Mouse (Mus musculus) midbrain, embryonic 14.5 days (tissue): Measurements from ENCODE around the gene Tulp2. TPM values are rescaled to one million over a fixed set of nuclear protein-coding genes. Genes with fewer than 3 reads are reported as not detected.

Experiments
- ATAC-seq: fragments of 200-750 bp; cut with Nextera tagmentation; 2 replicates; pipeline ENCODE4 v1.8.0; 2017; ENCODE audit warnings: moderate number of reproducible peaks, moderate library complexity; ENCODE audit not compliant: low FRiP score, low TSS enrichment
- DNase-seq: peaks from one replicate; pipeline ENCODE4 v3.0.0-alpha.2; 2015
- H3K27ac ChIP-seq: fragments of 300-500 bp; sonication (generic); replicated peaks from 2 replicates; pipeline ENCODE4 v1.5.1; 2014; ENCODE audit warnings: mild to moderate bottlenecking, low read depth, low read length, moderate library complexity
- H3K27me3 ChIP-seq: fragments of 300-500 bp; sonication (generic); 2 replicates; pipeline ENCODE4 v1.6.1; 2014; ENCODE audit warnings: low read length, control low read depth, mixed read lengths; ENCODE audit not compliant: control insufficient read depth, insufficient read depth
- H3K36me3 ChIP-seq: fragments of 300-500 bp; sonication (generic); 2 replicates; pipeline ENCODE4 v1.6.1; 2014; ENCODE audit warnings: low read length, control low read depth; ENCODE audit not compliant: control insufficient read depth, insufficient read depth
- H3K4me1 ChIP-seq: fragments of 300-500 bp; sonication (generic); 2 replicates; pipeline ENCODE4 v1.6.1; 2014; ENCODE audit warnings: mild to moderate bottlenecking, antibody characterized with exemption, low read length, control low read depth; ENCODE audit not compliant: control insufficient read depth, insufficient read depth
- H3K4me2 ChIP-seq: fragments of 300-500 bp; sonication (generic); 2 replicates; pipeline ENCODE4 v1.6.1; 2014; ENCODE audit warnings: mild to moderate bottlenecking, low read length, moderate library complexity
- H3K4me3 ChIP-seq: fragments of 300-500 bp; sonication (generic); replicated peaks from 2 replicates; pipeline ENCODE4 v1.5.1; 2014; ENCODE audit warnings: low read depth, low read length
- H3K9ac ChIP-seq: fragments of 300-500 bp; sonication (generic); replicated peaks from 2 replicates; pipeline ENCODE4 v1.6.1; 2014; ENCODE audit warnings: mild to moderate bottlenecking, low read length, moderate library complexity
- H3K9me3 ChIP-seq: fragments of 300-500 bp; sonication (generic); 2 replicates; pipeline ENCODE4 v1.6.1; 2016; ENCODE audit warnings: low read length, control low read depth, mixed read lengths; ENCODE audit not compliant: control insufficient read depth
- WGBS: fragments of 180-500 bp; shearing (Covaris S2); extraction: QIAGEN DNeasy Blood & Tissue Kit; methylation state at CpG from one replicate; pipeline ENCODE4 v1.1.7; 2014; 5-methylcytosine and 5-hydroxymethylcytosine counted together
- polyA plus RNA-seq: library from polyadenylated mRNA; unstranded; fragments of >200 nt; fragmentation: Nextera tagmentation; extraction: Ambion mirVana; gene quantifications from 2 replicates; pipeline ENCODE4 v1.2.1, GENCODE M21; 2014

Tulp2 gene
- polyA plus RNA-seq, 1 experiment from 2014 or later: 0.13 TPM

GRCm38 (mm10) chr7:45463987-45464778, 17.5 kb upstream of the Tulp2 start:
- ATAC-seq: no peak
- H3K4me2 ChIP-seq: no peak overlapping the region
- no peaks in the 10 kb centered on the region for H3K27me3 ChIP-seq
- H3K4me1 ChIP-seq: peaks cover 24% of the 10 kb centered on the region
- no peak for DNase-seq
- H3K4me3 ChIP-seq: no peak overlapping the region
- H3K9me3 ChIP-seq: no peaks in the 10 kb centered on the region
- no peak overlapping the region for H3K9ac ChIP-seq
- no peak overlapping the region for H3K27ac ChIP-seq
- WGBS: 97% methylated on average over 7 of the region's 7 CpGs
- H3K36me3 ChIP-seq: peaks cover 34% of the 10 kb centered on the region

GRCm38 (mm10) chr7:45465112-45465511, 16.6 kb upstream of the Tulp2 start:
- Histone ChIP-seq H3K27ac (no peak overlapping the region), H3K36me3 (peaks cover 34% of the 10 kb centered on the region), H3K4me3 (0 out of 2 replicates have a peak overlapping the region, but pooled peaks have one; percentile 84), H3K4me2 (peak overlapping the region; percentile 95; the same call in 1 of the 2 replicates), H3K9me3 (no peaks in the 10 kb centered on the region), H3K9ac (no peak overlapping the region), H3K4me1 (peaks cover 23% of the 10 kb centered on the region), H3K27me3 (no peaks in the 10 kb centered on the region)
- DNase-seq: no peak
- WGBS: 97% methylated on average over 12 of the region's 12 CpGs
- ATAC-seq: no peak

- ATAC-seq (no peak), DNase-seq (no peak)
- Histone ChIP-seq H3K9ac (peak overlapping the region; percentile 84), H3K27ac (no peak overlapping the region), H3K4me1 (peaks cover 18% of the 10 kb centered on the region), H3K4me2 (peak overlapping the region; percentile 95), H3K4me3 (peak overlapping the region; percentile 84), H3K9me3 (no peaks in the 10 kb centered on the region), H3K27me3 (no peaks in the 10 kb centered on the region), H3K36me3 (peaks cover 34% of the 10 kb centered on the region)
- WGBS: 80% methylated on average over 9 of the region's 9 CpGs
Observed at GRCm38 (mm10) chr7:45465549-45465948, 16.1 kb upstream of the Tulp2 start.

- H3K9ac ChIP-seq: peak within 1 kb of the TSS; percentile 84
- under 1% methylated on average over 58 of the region's 58 CpGs for WGBS
- H3K9me3 ChIP-seq: no peaks in the 10 kb centered on the region
- H3K27me3 ChIP-seq: no peaks in the 10 kb centered on the region
- ATAC-seq (peak; percentile 87), DNase-seq (peak; percentile 100)
- peak within 1 kb of the TSS; percentile 84 for H3K4me3 ChIP-seq
- H3K4me1 ChIP-seq: peaks cover 12% of the 10 kb centered on the region
- peak within 1 kb of the TSS; percentile 95 for H3K4me2 ChIP-seq
- peaks cover 33% of the 10 kb centered on the region for H3K36me3 ChIP-seq
- peak within 1 kb of the TSS; percentile 77 for H3K27ac ChIP-seq
Observed at GRCm38 (mm10) chr7:45466283-45467089, 15.2 kb upstream of the Tulp2 start, which contains the start of gene Bax. Gene Bax, minus strand, starts transcription at chr7:45466898.

- Histone ChIP-seq H3K27me3 (no peaks in the 10 kb centered on the region), H3K4me1 (peaks cover 12% of the 10 kb centered on the region), H3K27ac (no peak overlapping the region), H3K4me2 (peak overlapping the region; percentile 95), H3K9ac (no peak overlapping the region; the same call in 1 of the 2 replicates), H3K4me3 (peak overlapping the region; percentile 84), H3K9me3 (no peaks in the 10 kb centered on the region), H3K36me3 (peaks cover 27% of the 10 kb centered on the region)
- WGBS: 31% methylated on average over 7 of the region's 7 CpGs
- no peak for DNase-seq
- ATAC-seq: peak; percentile 61
Observed at GRCm38 (mm10) chr7:45467090-45467670, 14.5 kb upstream of the Tulp2 start.

- 8% methylated on average over 3 of the region's 3 CpGs for WGBS
- Histone ChIP-seq H3K4me2 (no peak overlapping the region), H3K27ac (no peak overlapping the region), H3K36me3 (no peaks in the 10 kb centered on the region), H3K27me3 (no peaks in the 10 kb centered on the region), H3K4me3 (no peak overlapping the region), H3K4me1 (peaks cover 4% of the 10 kb centered on the region), H3K9me3 (no peaks in the 10 kb centered on the region), H3K9ac (no peak overlapping the region)
- peak; percentile 91 for DNase-seq
- ATAC-seq: no peak
Observed at GRCm38 (mm10) chr7:45470869-45471268, 10.8 kb upstream of the Tulp2 start.

- Histone ChIP-seq H3K27me3 (no peaks in the 10 kb centered on the region), H3K9ac (no peak overlapping the region), H3K4me2 (0 out of 2 replicates have a peak overlapping the region, but pooled peaks have one; percentile 4), H3K4me1 (no peaks in the 10 kb centered on the region), H3K9me3 (no peaks in the 10 kb centered on the region), H3K36me3 (no peaks in the 10 kb centered on the region), H3K4me3 (no peak overlapping the region), H3K27ac (no peak overlapping the region)
- peak; percentile 36 for DNase-seq
- WGBS: 78% methylated on average over 16 of the region's 16 CpGs
- no peak for ATAC-seq
Observed at GRCm38 (mm10) chr7:45475291-45475969, 6.2 kb upstream of the Tulp2 start.

GRCm38 (mm10) chr7:45476453-45476852, 5.2 kb upstream of the Tulp2 start:
- ATAC-seq: no peak
- Histone ChIP-seq H3K27ac (no peak overlapping the region), H3K4me2 (no peak overlapping the region), H3K36me3 (no peaks in the 10 kb centered on the region), H3K9ac (no peak overlapping the region), H3K4me3 (no peak overlapping the region), H3K9me3 (no peaks in the 10 kb centered on the region), H3K4me1 (no peaks in the 10 kb centered on the region), H3K27me3 (no peaks in the 10 kb centered on the region)
- 47% methylated on average over 1 of the region's 1 CpGs for WGBS
- no peak for DNase-seq
